Mouse (Mus musculus) frontal cortex, postnatal 36 days (tissue): ENCODE measurements around the gene Znrf2.

Experiments used
- DNase-seq, 2 experiments: peaks; one replicate each; pipeline ENCODE4 v3.0.0; 2022; ENCODE audit warnings: low spot score in 2 of 2

The Znrf2 gene

GRCm38 (mm10) chr6:54914977-54915376, 98.3 kb downstream of the Znrf2 start:
- no peak for DNase-seq

GRCm38 (mm10) chr6:54916163-54916562, 99.4 kb downstream of the Znrf2 start:
- DNase-seq = no peak

- DNase-seq = no peak
Observed at GRCm38 (mm10) chr6:54916941-54917340, 100.2 kb downstream of the Znrf2 start.

- peak; percentile 38 to 63 for DNase-seq
Observed at GRCm38 (mm10) chr6:54917523-54917922, 100.8 kb downstream of the Znrf2 start.

- no peak for DNase-seq
Observed at GRCm38 (mm10) chr6:54918521-54918920, 101.8 kb downstream of the Znrf2 start.

GRCm38 (mm10) chr6:54924538-54924937, 107.8 kb downstream of the Znrf2 start:
- no peak for DNase-seq

- DNase-seq = no peak
Observed at GRCm38 (mm10) chr6:54925736-54926440, 109.2 kb downstream of the Znrf2 start.

- no peak for DNase-seq
Observed at GRCm38 (mm10) chr6:54926899-54927298, 110.2 kb downstream of the Znrf2 start.

GRCm38 (mm10) chr6:54927946-54928345, 111.2 kb downstream of the Znrf2 start:
- DNase-seq = no peak

- DNase-seq = no peak
Observed at GRCm38 (mm10) chr6:54931641-54932040, 114.9 kb downstream of the Znrf2 start.

- DNase-seq = no peak
Observed at GRCm38 (mm10) chr6:54932526-54932925, 115.8 kb downstream of the Znrf2 start.

- DNase-seq = no peak
Observed at GRCm38 (mm10) chr6:54933216-54933615, 116.5 kb downstream of the Znrf2 start.

- DNase-seq = no peak
Observed at GRCm38 (mm10) chr6:54933866-54934265, 117.2 kb downstream of the Znrf2 start.

GRCm38 (mm10) chr6:54934313-54934712, 117.6 kb downstream of the Znrf2 start:
- DNase-seq = no peak

- DNase-seq = no peak
Observed at GRCm38 (mm10) chr6:54934930-54935329, 118.2 kb downstream of the Znrf2 start.

GRCm38 (mm10) chr6:54936496-54936895, 119.8 kb downstream of the Znrf2 start:
- DNase-seq = no peak

- no peak for DNase-seq
Observed at GRCm38 (mm10) chr6:54939631-54940030, 122.9 kb downstream of the Znrf2 start.

- DNase-seq = no peak
Observed at GRCm38 (mm10) chr6:54940126-54940525, 123.4 kb downstream of the Znrf2 start.

- DNase-seq = no peak
Observed at GRCm38 (mm10) chr6:54941149-54941548, 124.4 kb downstream of the Znrf2 start.
